Mouse (Mus musculus): ENCODE measurements around the gene Gm21874. TPM values are rescaled to one million over a fixed set of nuclear protein-coding genes. Genes with fewer than 3 reads are reported as not detected.
"Not testable (repeated sequence)": the region's sequence is repeated elsewhere in the genome, so short reads cannot be mapped to it uniquely, and the experiment has no call there.

The Gm21874 gene
- not detected in 2 replicates for total RNA-seq (2017)

- not testable (repeated sequence) for ATAC-seq (replicated peaks in 1 of 2; ENCODE audit: insufficient read depth in 1 of 2, low FRiP score in 2 of 2, low TSS enrichment in 1 of 2, low read depth in 1 of 2, poor library complexity in 2 of 2, severe bottlenecking in 2 of 2)
Measured at GRCm38 (mm10) chrY:9416048-9416447, at the start of gene Gm21874. TSS of gene Gm21874 (minus strand) at chrY:9416148.

Other genes starting within 250 kb of the Gm21874 start
- not detected in 2 replicates for gene Gm21721, start 214.0 kb downstream of the Gm21874 start, total RNA-seq (2017)
- gene Gm21812, start 69.0 kb downstream of the Gm21874 start, total RNA-seq (2017) = not detected in 2 replicates

All from hematopoietic stem cell, adult 5-6 weeks (primary cell).